Mouse (Mus musculus) spleen, adult 2 months (tissue): ENCODE results near the gene Npas3.

Experiments
- CTCF ChIP-seq: fragments of 200-500 bp; IDR thresholded peaks from 2 replicates; pipeline ENCODE4 v1.5.1; 2011; ENCODE audit warnings: mild to moderate bottlenecking, inconsistent platforms; ENCODE audit not compliant: insufficient read depth, insufficient read length, insufficient replicate concordance; ENCODE audit errors: extremely low read depth
- POLR2A ChIP-seq: fragments of 200-500 bp; IDR thresholded peaks from 2 replicates; pipeline ENCODE4 v1.6.1; 2011; ENCODE audit warnings: low read depth, low read length, inconsistent platforms

DNA sequence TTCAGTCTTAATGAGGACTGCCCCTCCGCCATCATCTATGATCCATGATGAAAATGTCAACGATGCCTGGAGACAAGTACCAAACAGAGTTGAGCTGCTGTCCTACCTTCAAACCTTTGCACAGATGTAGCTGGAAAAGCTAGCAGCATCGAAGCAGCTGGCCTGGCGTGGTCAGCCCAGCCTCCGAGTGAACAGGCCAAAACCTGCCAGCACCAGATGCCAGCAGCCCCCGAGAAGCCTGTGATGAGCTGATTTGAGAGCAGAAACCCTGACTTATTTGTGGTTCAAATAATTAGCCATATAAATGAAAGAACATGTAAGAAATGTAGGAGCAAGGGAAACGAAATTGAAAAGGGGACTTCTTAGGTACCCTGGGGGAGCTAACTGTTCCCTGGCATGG, 473.7 kb downstream of the Npas3 start:
- TF ChIP-seq CTCF (no peak), POLR2A (no peak)
